In genomic region chr7:30821532-30821931, GRCm38 (mm10) we compare ENCODE assay signal across 28 mouse cellular contexts. TPM values are rescaled to one million over a fixed set of nuclear protein-coding genes. Genes with fewer than 3 reads are reported as not detected.
DNase-seq lines count a peak whose midpoint lies in the region; ATAC-seq and TF ChIP-seq lines count a peak whose summit lies in the region.
"Had no signal": no experiment of that assay in that cellular context is flagged by ENCODE, and none has a peak within 500 bp of the region (broad histone marks: within the 10 kb centered on the region; RNA-seq: fewer than 3 reads in every experiment).

No protein-coding gene starts in this region.

- no peak overlapping the region for H3K4me3 ChIP-seq in intestine, embryonic 15.5 days (replicated peaks)
- no peak overlapping the region for H3K4me3 ChIP-seq in intestine, postnatal 0 days (ENCODE audit: low read depth, low read length)
- no peak overlapping the region for H3K4me3 ChIP-seq in brown adipose tissue, adult 24 weeks (ENCODE audit: insufficient read depth, low read depth, low read length)
- H3K4me3 ChIP-seq: forebrain, embryonic 10.5 days; hindbrain, embryonic 10.5 days; limb, embryonic 10.5 days had no signal

- H3K27me3 ChIP-seq in intestine, embryonic 15.5 days (replicated peaks), result no peaks in the 10 kb centered on the region
- H3K27me3 ChIP-seq in intestine, postnatal 0 days (replicated peaks; ENCODE audit: control insufficient read depth, insufficient read depth, low read length), result no peaks in the 10 kb centered on the region

- WGBS in intestine, embryonic 15.5 days, result 57% methylated on average over 5 of the region's 5 CpGs
- 64% methylated on average over 5 of the region's 5 CpGs for WGBS in intestine, postnatal 0 days

- no peaks in the 10 kb centered on the region for H3K36me3 ChIP-seq in intestine, embryonic 15.5 days
- no peaks in the 10 kb centered on the region for H3K36me3 ChIP-seq in intestine, postnatal 0 days (ENCODE audit: control insufficient read depth, insufficient read depth)
- H3K36me3 ChIP-seq: forebrain, embryonic 10.5 days; hindbrain, embryonic 10.5 days; limb, embryonic 10.5 days had no signal

- peak; percentile 86 for DNase-seq in 416B (ENCODE audit: low read depth)
- DNase-seq in kidney, postnatal 36 days, result peak; percentile 12 to 42
- DNase-seq in frontal cortex, adult 2 months (ENCODE audit: extremely low spot score in 1 of 2, low spot score in 1 of 2), result no peak
- DNase-seq in gastrocnemius, adult 8-10 months (ENCODE audit: low spot score in 2 of 2), result no peak
- DNase-seq: adrenal gland, adult 2 months; cerebellum, adult 11-12 months; cerebellum, postnatal 25 days; embryo, embryonic 11 days; forebrain, postnatal 0 days; lung, adult 2 months; lung, postnatal 36 days; right cerebral cortex, postnatal 4 days; thymus, adult 18-20 months had no signal

- no peak overlapping the region; the same call in 1 of the 2 replicates for H3K9ac ChIP-seq in intestine, embryonic 15.5 days
- H3K9ac ChIP-seq in intestine, postnatal 0 days (ENCODE audit: low read depth, low read length), result no peak overlapping the region
- H3K9ac ChIP-seq: forebrain, postnatal 0 days had no signal

- H3K4me2 ChIP-seq in intestine, embryonic 15.5 days (replicated peaks), result peak overlapping the region; percentile 30; the same call in 1 of the 2 replicates
- H3K4me2 ChIP-seq in intestine, postnatal 0 days (replicated peaks; ENCODE audit: low read depth), result no peak overlapping the region
- H3K4me2 ChIP-seq: midbrain, embryonic 11.5 days had no signal

- TF ChIP-seq CTCF in intestine, postnatal 0 days (IDR thresholded peaks at IDR 0.05; ENCODE audit: low read depth), result no peak

- ATAC-seq in intestine, embryonic 15.5 days, result no peak
- no peak for ATAC-seq in intestine, postnatal 0 days
- ATAC-seq: forebrain, postnatal 0 days; hindbrain, postnatal 0 days had no signal

- H3K9me3 ChIP-seq in intestine, embryonic 15.5 days, result no peaks in the 10 kb centered on the region
- H3K9me3 ChIP-seq in intestine, postnatal 0 days (ENCODE audit: control insufficient read depth), result no peaks in the 10 kb centered on the region
- H3K9me3 ChIP-seq: forebrain, embryonic 10.5 days; hindbrain, embryonic 10.5 days; limb, embryonic 10.5 days had no signal

- no peak overlapping the region for H3K27ac ChIP-seq in intestine, embryonic 15.5 days
- H3K27ac ChIP-seq in intestine, postnatal 0 days (ENCODE audit: low read depth, low read length), result no peak overlapping the region
- peak overlapping the region; percentile 19; the same call in 1 of the 2 replicates for H3K27ac ChIP-seq in brown adipose tissue, adult 24 weeks (replicated peaks; ENCODE audit: low read depth, low read length)
- H3K27ac ChIP-seq: forebrain, embryonic 10.5 days; hindbrain, embryonic 10.5 days; hindbrain, postnatal 0 days; limb, embryonic 10.5 days had no signal

- 0 out of 2 replicates have a peak, but pooled peaks cover 3% of the 10 kb centered on the region for H3K4me1 ChIP-seq in intestine, embryonic 15.5 days (replicated peaks)
- no peaks in the 10 kb centered on the region for H3K4me1 ChIP-seq in intestine, postnatal 0 days (replicated peaks; ENCODE audit: control insufficient read depth, insufficient read depth, low read length)
- peaks cover 3% of the 10 kb centered on the region for H3K4me1 ChIP-seq in brown adipose tissue, adult 24 weeks (ENCODE audit: control insufficient read depth, insufficient read depth, insufficient read length, low read length)
- H3K4me1 ChIP-seq: forebrain, embryonic 10.5 days; hindbrain, embryonic 10.5 days had no signal

RNA-seq across cellular contexts. Expression of gene Ffar2, which starts 2.0 kb away (rescaled TPM):
- 10.9 and 15.5 TPM in 2 replicates for polyA plus RNA-seq in intestine, embryonic 15.5 days (2015; fragmentation: Nextera tagmentation; extraction: Ambion mirVana)
- polyA plus RNA-seq in intestine, postnatal 0 days (2015; fragmentation: Nextera tagmentation; extraction: Ambion mirVana), result 12.5 and 12.6 TPM in 2 replicates
- polyA plus RNA-seq in brown adipose tissue, adult 24 weeks (2012; ENCODE audit: insufficient read depth, insufficient read length, missing spikeins), result 4.8 and 7.4 TPM in 2 replicates
- polyA plus RNA-seq in frontal cortex, adult 2 months (2012; rRNA removed), result 0.13 and 0.14 TPM in 2 replicates
- 1 to 10 TPM in 2 of 4 experiments, under 1 TPM in 1, not detected in 1; 0.21 to 1.2 (median 1.2) TPM for total RNA-seq in gastrocnemius, adult 8-10 months (2022)
- total RNA-seq: forebrain, postnatal 0 days; left cerebral cortex, adult 8-10 months had no signal
- polyA plus RNA-seq: C2C12; forebrain, embryonic 10.5 days; hindbrain, embryonic 10.5 days; limb, embryonic 10.5 days; liver, adult 2 months; midbrain, embryonic 11.5 days had no signal

RNA-seq across cellular contexts. Expression of gene Krtdap, which starts 33.8 kb away (rescaled TPM):
- 1.9 and 2.8 TPM in 2 replicates for polyA plus RNA-seq in intestine, embryonic 15.5 days (2015; fragmentation: Nextera tagmentation; extraction: Ambion mirVana)
- polyA plus RNA-seq in intestine, postnatal 0 days (2015; fragmentation: Nextera tagmentation; extraction: Ambion mirVana), result 4.1 and 4.8 TPM in 2 replicates
- polyA plus RNA-seq in brown adipose tissue, adult 24 weeks (2012; ENCODE audit: insufficient read depth, insufficient read length, missing spikeins), result 11.5 and 15.2 TPM in 2 replicates
- not detected in 2 replicates for polyA plus RNA-seq in frontal cortex, adult 2 months (2012; rRNA removed)
- total RNA-seq in gastrocnemius, adult 8-10 months (2022), result 1 to 10 TPM in 3 of 4 experiments, not detected in 1; 1.7 to 3.5 (median 2.0) TPM
- total RNA-seq: adrenal gland, adult 2 months; forebrain, postnatal 0 days; hindbrain, postnatal 0 days; layer of hippocampus, postnatal 10 days; left cerebral cortex, adult 8-10 months; liver, adult 2 months had no signal
- polyA plus RNA-seq: adrenal gland, adult 2 months; C2C12; forebrain, embryonic 10.5 days; hindbrain, embryonic 10.5 days; limb, embryonic 10.5 days; liver, adult 2 months; midbrain, embryonic 11.5 days had no signal

RNA-seq across cellular contexts. Expression of gene Ffar3, which starts 34.4 kb away (rescaled TPM):
- 0.54 and 0.83 TPM in 2 replicates for polyA plus RNA-seq in intestine, embryonic 15.5 days (2015; fragmentation: Nextera tagmentation; extraction: Ambion mirVana)
- 0.21 and 0.47 TPM in 2 replicates for polyA plus RNA-seq in intestine, postnatal 0 days (2015; fragmentation: Nextera tagmentation; extraction: Ambion mirVana)
- polyA plus RNA-seq in brown adipose tissue, adult 24 weeks (2012; ENCODE audit: insufficient read depth, insufficient read length, missing spikeins), result not detected in 2 replicates
- not detected in 2 replicates for polyA plus RNA-seq in frontal cortex, adult 2 months (2012; rRNA removed)
- total RNA-seq in gastrocnemius, adult 8-10 months (2022), result not detected
- total RNA-seq: forebrain, postnatal 0 days; gastrocnemius, adult 18-20 months; layer of hippocampus, postnatal 10 days; left cerebral cortex, adult 8-10 months; liver, adult 2 months had no signal
- polyA plus RNA-seq: brain, embryonic 14.5 days; C2C12; forebrain, embryonic 10.5 days; forebrain, postnatal 0 days; heart, embryonic 16.5 days; hindbrain, embryonic 10.5 days; limb, embryonic 10.5 days; liver, adult 2 months; lung, adult 2 months; midbrain, embryonic 11.5 days had no signal

RNA-seq across cellular contexts. Expression of gene Ffar1, which starts 39.8 kb away (rescaled TPM):
- 0.25 and 0.27 TPM in 2 replicates for polyA plus RNA-seq in intestine, embryonic 15.5 days (2015; fragmentation: Nextera tagmentation; extraction: Ambion mirVana)
- 0.13 and 0.21 TPM in 2 replicates for polyA plus RNA-seq in intestine, postnatal 0 days (2015; fragmentation: Nextera tagmentation; extraction: Ambion mirVana)
- polyA plus RNA-seq in brown adipose tissue, adult 24 weeks (2012; ENCODE audit: insufficient read depth, insufficient read length, missing spikeins), result not detected in 2 replicates
- polyA plus RNA-seq in frontal cortex, adult 2 months (2012; rRNA removed), result not detected in 2 replicates
- not detected for total RNA-seq in gastrocnemius, adult 8-10 months (2022)
- total RNA-seq: adrenal gland, adult 2 months; forebrain, postnatal 0 days; gastrocnemius, adult 18-20 months; hindbrain, postnatal 0 days; layer of hippocampus, postnatal 10 days; left cerebral cortex, adult 8-10 months; liver, adult 2 months had no signal
- polyA plus RNA-seq: adrenal gland, adult 2 months; brain, embryonic 14.5 days; C2C12; forebrain, embryonic 10.5 days; forebrain, postnatal 0 days; hindbrain, embryonic 10.5 days; hindbrain, postnatal 0 days; limb, embryonic 10.5 days; midbrain, embryonic 11.5 days had no signal

RNA-seq across cellular contexts. Expression of gene Dmkn, which starts 58.0 kb away (rescaled TPM):
- 4.6 and 5.3 TPM in 2 replicates for polyA plus RNA-seq in intestine, embryonic 15.5 days (2015; fragmentation: Nextera tagmentation; extraction: Ambion mirVana)
- polyA plus RNA-seq in intestine, postnatal 0 days (2015; fragmentation: Nextera tagmentation; extraction: Ambion mirVana), result 27.8 and 28.2 TPM in 2 replicates
- polyA plus RNA-seq in brown adipose tissue, adult 24 weeks (2012; ENCODE audit: insufficient read depth, insufficient read length, missing spikeins), result 7.4 and 7.8 TPM in 2 replicates
- polyA plus RNA-seq in frontal cortex, adult 2 months (2012; rRNA removed), result 4.5 and 8.2 TPM in 2 replicates
- 1 to 10 TPM in 1 of 4 experiments, under 1 TPM in 1, not detected in 2; 0.48 to 1.0 TPM for total RNA-seq in gastrocnemius, adult 8-10 months (2022)
- total RNA-seq: liver, adult 2 months had no signal
- polyA plus RNA-seq: C2C12; forebrain, embryonic 10.5 days; limb, embryonic 10.5 days; liver, adult 2 months; midbrain, embryonic 11.5 days had no signal

Comparison
In these comparisons a context has a peak if more than half of its experiments do, and no peak if none do; other contexts are left out.
1. DNase-seq: peak in 416B (single experiment) and kidney, postnatal 36 days (2 of 2); none in frontal cortex, adult 2 months (0 of 2) and gastrocnemius, adult 8-10 months (0 of 2).